Mouse (Mus musculus) small intestine, adult 2 months (tissue): Measurements from ENCODE around the gene Acsm2. TPM values are rescaled to one million over a fixed set of nuclear protein-coding genes. Genes with fewer than 3 reads are reported as not detected.
"Not testable (repeated sequence)": the region's sequence is repeated elsewhere in the genome, so short reads cannot be mapped to it uniquely, and the experiment has no call there.

Experiments
- H3K27ac ChIP-seq: fragments of 200-500 bp; 2 replicates; pipeline ENCODE4 v1.5.1; 2012; ENCODE audit warnings: low read depth, low read length, control low read depth, inconsistent platforms; ENCODE audit not compliant: insufficient read depth
- H3K27me3 ChIP-seq: fragments of 200-500 bp; 2 replicates; pipeline ENCODE4 v1.6.1; 2012; ENCODE audit warnings: mild to moderate bottlenecking, moderate library complexity, low read length, inconsistent platforms; ENCODE audit not compliant: control insufficient read depth, insufficient read depth
- H3K36me3 ChIP-seq: fragments of 200-500 bp; 2 replicates; pipeline ENCODE4 v1.6.1; 2012; ENCODE audit warnings: mild to moderate bottlenecking, low read length, control low read depth, inconsistent platforms; ENCODE audit not compliant: control insufficient read depth, insufficient read depth
- H3K4me1 ChIP-seq: fragments of 200-500 bp; 2 replicates; pipeline ENCODE4 v1.6.1; 2012; ENCODE audit warnings: low read length, inconsistent platforms, mixed read lengths; ENCODE audit not compliant: control insufficient read depth, insufficient read depth, insufficient read length
- H3K4me3 ChIP-seq: fragments of 200-500 bp; 2 replicates; pipeline ENCODE4 v1.5.1; 2012; ENCODE audit warnings: low read depth, mild to moderate bottlenecking, control low read depth, inconsistent platforms, low read length, moderate library complexity
- CTCF ChIP-seq: fragments of 200-500 bp; IDR thresholded peaks from 2 replicates; pipeline ENCODE4 v1.5.1; 2012; ENCODE audit warnings: low read depth, mild to moderate bottlenecking, control low read depth, inconsistent platforms, low read length, moderate library complexity, mixed read lengths; ENCODE audit not compliant: insufficient replicate concordance, insufficient read length; ENCODE audit errors: extremely low read depth
- POLR2A ChIP-seq: fragments of 200-500 bp; IDR thresholded peaks from 2 replicates; pipeline ENCODE4 v1.6.1; 2012; ENCODE audit warnings: low read depth, mild to moderate bottlenecking, control low read depth, inconsistent platforms, low read length, moderate library complexity
- WGBS: fragments of 180-500 bp; shearing (Covaris S2); methylation state at CpG from one replicate; pipeline ENCODE4 v1.1.7; 2018; 5-methylcytosine and 5-hydroxymethylcytosine counted together
- polyA plus RNA-seq: library from polyadenylated mRNA; depleted of rRNA; stranded (reverse); fragments of >200 nt; gene quantifications from 2 replicates; pipeline ENCODE4 v1.2.3, GENCODE M21; 2012

Acsm2 gene
- polyA plus RNA-seq, 1 experiment = not detected

DNA sequence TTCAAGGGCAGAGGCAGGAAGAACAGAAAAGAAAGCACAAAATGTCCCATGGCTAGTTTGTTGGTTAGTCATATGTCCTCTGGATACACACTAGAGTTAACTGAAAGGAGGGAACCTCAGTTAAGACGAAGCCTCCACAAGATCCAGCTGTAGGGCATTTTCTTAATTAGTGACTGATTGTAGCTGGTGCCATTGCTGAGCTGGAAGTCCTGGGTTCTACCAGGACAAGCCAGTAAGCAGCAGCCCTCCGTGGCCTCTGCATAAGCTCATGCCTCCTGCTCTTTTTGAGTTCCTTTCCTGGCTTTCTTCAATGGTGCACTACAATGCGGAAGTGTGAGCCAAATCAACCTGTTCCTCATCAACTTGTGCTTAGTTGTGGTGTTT lies 6.3 kb downstream of the Acsm2 start:
- WGBS = 78% methylated on average over 3 of the region's 3 CpGs
- H3K4me3 ChIP-seq = no peak overlapping the region
- peaks cover 9% of the 10 kb centered on the region; the same call in 1 of the 2 replicates for H3K4me1 ChIP-seq
- TF ChIP-seq POLR2A (no peak), CTCF (no peak)
- no peaks in the 10 kb centered on the region for H3K36me3 ChIP-seq
- H3K27ac ChIP-seq = no peak overlapping the region
- H3K27me3 ChIP-seq = no peaks in the 10 kb centered on the region

- Histone ChIP-seq H3K27me3 (no peaks in the 10 kb centered on the region), H3K27ac (no peak overlapping the region), H3K4me3 (no peak overlapping the region), H3K4me1 (peaks cover 9% of the 10 kb centered on the region; the same call in 1 of the 2 replicates), H3K36me3 (no peaks in the 10 kb centered on the region)
- TF ChIP-seq POLR2A (no peak), CTCF (no peak)
- 37% methylated on average over 4 of the region's 4 CpGs for WGBS
Observed at GRCm38 (mm10) chr7:119561441-119561840, 7.3 kb downstream of the Acsm2 start.

- H3K36me3 ChIP-seq, H3K27ac ChIP-seq, H3K4me3 ChIP-seq, H3K4me1 ChIP-seq, H3K27me3 ChIP-seq: not testable (repeated sequence)
- 86% methylated on average over 2 of the region's 2 CpGs for WGBS
Observed at GRCm38 (mm10) chr7:119562476-119562875, 8.3 kb downstream of the Acsm2 start.

GRCm38 (mm10) chr7:119594530-119595107 lies 40.5 kb downstream of the Acsm2 start:
- Histone ChIP-seq H3K4me3 (no peak overlapping the region), H3K27me3 (no peaks in the 10 kb centered on the region), H3K36me3 (no peaks in the 10 kb centered on the region), H3K4me1 (no peaks in the 10 kb centered on the region), H3K27ac (no peak overlapping the region)
- WGBS = 37% methylated on average over 3 of the region's 3 CpGs
- no peak for TF ChIP-seq POLR2A
- no peak for TF ChIP-seq CTCF

- 38% methylated on average over 1 of the region's 1 CpGs for WGBS
- TF ChIP-seq CTCF = no peak
- TF ChIP-seq POLR2A = no peak
- Histone ChIP-seq H3K27me3 (no peaks in the 10 kb centered on the region), H3K27ac (no peak overlapping the region), H3K36me3 (no peaks in the 10 kb centered on the region), H3K4me3 (no peak overlapping the region), H3K4me1 (no peaks in the 10 kb centered on the region)
Observed at GRCm38 (mm10) chr7:119595306-119595705, 41.2 kb downstream of the Acsm2 start.

DNA sequence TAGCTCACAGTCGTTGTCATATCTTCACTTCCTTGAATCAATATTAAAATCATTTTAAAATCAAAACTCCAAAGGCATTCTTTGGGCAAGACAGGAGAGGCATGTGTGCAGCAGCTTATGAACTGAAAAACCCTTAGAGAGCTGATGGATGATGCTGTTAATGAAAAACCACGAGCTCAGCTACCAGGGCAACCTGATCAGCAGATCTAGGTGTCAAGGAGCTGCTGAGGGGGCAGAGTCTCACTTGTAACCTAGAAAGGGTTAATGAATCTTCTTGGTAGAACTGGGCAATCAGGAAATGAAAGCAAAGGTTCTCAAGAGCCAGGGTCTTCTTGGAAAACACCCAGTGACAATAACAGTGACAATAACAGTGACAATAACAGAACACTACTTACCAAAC lies 42.4 kb downstream of the Acsm2 start:
- Histone ChIP-seq H3K4me3 (no peak overlapping the region), H3K4me1 (no peaks in the 10 kb centered on the region), H3K27ac (no peak overlapping the region), H3K27me3 (no peaks in the 10 kb centered on the region), H3K36me3 (no peaks in the 10 kb centered on the region)
- WGBS = 23% methylated on average over 2 of the region's 2 CpGs
- no peak for TF ChIP-seq POLR2A

DNA sequence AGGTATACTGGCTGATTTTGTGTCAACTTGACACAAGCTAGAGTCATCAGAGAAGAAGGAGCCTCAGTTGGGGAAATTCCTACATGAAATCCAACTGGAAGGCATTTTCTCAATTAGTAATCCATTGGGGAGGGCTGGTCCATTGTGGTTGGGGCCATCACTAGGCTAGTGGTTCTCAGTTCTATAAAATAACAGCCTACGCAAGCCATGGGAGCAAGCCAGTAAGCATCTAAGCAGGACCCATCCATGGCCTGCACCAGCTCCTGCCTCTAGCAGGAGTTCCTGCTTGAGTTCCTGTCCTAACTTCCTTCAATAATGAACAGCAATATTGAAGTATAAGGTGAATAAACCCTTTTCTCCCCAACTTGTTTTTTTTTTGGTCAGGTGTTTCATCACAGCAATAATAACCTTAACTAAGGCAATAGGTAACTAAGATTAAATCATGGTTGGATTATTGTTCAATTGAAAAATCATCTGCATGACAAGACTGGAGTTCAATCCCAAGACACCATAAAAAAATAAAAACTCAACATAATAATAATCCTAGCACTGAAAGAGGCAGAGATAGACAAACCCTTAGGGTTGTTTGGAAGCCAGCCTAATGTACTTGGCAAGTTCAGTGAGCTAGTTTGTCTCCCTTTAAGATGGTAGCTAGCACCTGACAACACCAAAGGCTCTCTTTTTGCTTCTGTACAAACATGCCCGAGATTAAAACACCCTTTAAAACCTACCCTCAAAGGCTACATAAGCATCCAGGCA lies 47.2 kb downstream of the Acsm2 start:
- 90% methylated on average over 2 of the region's 2 CpGs for WGBS
- Histone ChIP-seq H3K27me3 (no peaks in the 10 kb centered on the region), H3K36me3 (no peaks in the 10 kb centered on the region), H3K4me3 (no peak overlapping the region), H3K27ac (no peak overlapping the region), H3K4me1 (no peaks in the 10 kb centered on the region)
- TF ChIP-seq POLR2A (no peak), CTCF (no peak)

- TF ChIP-seq CTCF (no peak), POLR2A (no peak)
- H3K27me3 ChIP-seq = no peaks in the 10 kb centered on the region
- no peak overlapping the region for H3K27ac ChIP-seq
- no peak overlapping the region for H3K4me3 ChIP-seq
- no peaks in the 10 kb centered on the region for H3K36me3 ChIP-seq
- no peaks in the 10 kb centered on the region for H3K4me1 ChIP-seq
- 56% methylated on average over 1 of the region's 1 CpGs for WGBS
Observed at GRCm38 (mm10) chr7:119601954-119602317, 47.8 kb downstream of the Acsm2 start.
